14 mouse cellular contexts compared by ENCODE assay signal in the genomic region with DNA sequence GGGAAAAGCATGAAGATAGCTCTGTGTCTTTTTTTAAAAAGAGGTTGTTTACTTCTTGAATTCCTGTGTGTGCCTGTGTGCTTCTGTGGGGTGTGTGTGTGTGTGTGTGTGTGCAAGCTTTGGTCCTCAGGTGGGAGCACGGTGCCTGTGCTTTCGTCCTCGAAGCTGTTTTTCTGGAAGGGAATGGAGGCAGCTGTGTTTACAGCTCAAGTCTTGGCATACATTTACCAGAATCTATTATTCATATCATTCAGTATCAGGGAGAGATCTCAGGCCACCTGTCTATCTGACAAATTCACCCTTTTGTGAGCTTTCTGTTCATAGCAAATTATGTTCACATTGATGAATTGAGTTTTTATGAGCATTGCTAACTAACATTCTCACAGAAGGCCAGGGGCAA.
"Had no signal": no experiment of that assay in that cellular context is flagged by ENCODE, and none has a peak within 500 bp of the region (broad histone marks: within the 10 kb centered on the region; RNA-seq: fewer than 3 reads in every experiment).

No protein-coding gene starts in this region.

- H3K27ac ChIP-seq: limb, embryonic 12.5 days; liver, embryonic 13.5 days; lung, embryonic 15.5 days; macrophage; midbrain, embryonic 12.5 days; neural tube, embryonic 12.5 days had no signal

- DNase-seq: kidney, adult 2 months; kidney, postnatal 36 days; liver; liver, embryonic 13.5 days; liver, postnatal 0 days; lung, postnatal 14 days; right cerebral cortex, postnatal 25 days; thymus, postnatal 4 days had no signal

- H3K4me2 ChIP-seq: limb, embryonic 12.5 days; liver, embryonic 13.5 days; lung, embryonic 15.5 days; midbrain, embryonic 12.5 days; neural tube, embryonic 12.5 days had no signal

- H3K27me3 ChIP-seq: limb, embryonic 12.5 days; liver, embryonic 13.5 days; lung, embryonic 15.5 days; megakaryocyte, embryonic 14.5 days; midbrain, embryonic 12.5 days; neural tube, embryonic 12.5 days had no signal

- H3K4me1 ChIP-seq: limb, embryonic 12.5 days; liver, embryonic 13.5 days; lung, embryonic 15.5 days; megakaryocyte, embryonic 14.5 days; neural tube, embryonic 12.5 days had no signal

- H3K9me3 ChIP-seq: limb, embryonic 12.5 days; liver, embryonic 13.5 days; lung, embryonic 15.5 days; megakaryocyte, embryonic 14.5 days; midbrain, embryonic 12.5 days; neural tube, embryonic 12.5 days had no signal

- H3K9ac ChIP-seq: limb, embryonic 12.5 days; liver, embryonic 13.5 days; liver, postnatal 0 days; lung, embryonic 15.5 days; midbrain, embryonic 12.5 days; neural tube, embryonic 12.5 days had no signal

- ATAC-seq: liver, postnatal 0 days had no signal

- H3K4me3 ChIP-seq: limb, embryonic 12.5 days; liver, embryonic 13.5 days; lung, embryonic 15.5 days; megakaryocyte, embryonic 14.5 days; midbrain, embryonic 12.5 days; neural tube, embryonic 12.5 days had no signal

- H3K36me3 ChIP-seq: limb, embryonic 12.5 days; liver, embryonic 13.5 days; lung, embryonic 15.5 days; midbrain, embryonic 12.5 days; neural tube, embryonic 12.5 days had no signal
